Mouse (Mus musculus): ENCODE results near the gene Aprt.

DNA sequence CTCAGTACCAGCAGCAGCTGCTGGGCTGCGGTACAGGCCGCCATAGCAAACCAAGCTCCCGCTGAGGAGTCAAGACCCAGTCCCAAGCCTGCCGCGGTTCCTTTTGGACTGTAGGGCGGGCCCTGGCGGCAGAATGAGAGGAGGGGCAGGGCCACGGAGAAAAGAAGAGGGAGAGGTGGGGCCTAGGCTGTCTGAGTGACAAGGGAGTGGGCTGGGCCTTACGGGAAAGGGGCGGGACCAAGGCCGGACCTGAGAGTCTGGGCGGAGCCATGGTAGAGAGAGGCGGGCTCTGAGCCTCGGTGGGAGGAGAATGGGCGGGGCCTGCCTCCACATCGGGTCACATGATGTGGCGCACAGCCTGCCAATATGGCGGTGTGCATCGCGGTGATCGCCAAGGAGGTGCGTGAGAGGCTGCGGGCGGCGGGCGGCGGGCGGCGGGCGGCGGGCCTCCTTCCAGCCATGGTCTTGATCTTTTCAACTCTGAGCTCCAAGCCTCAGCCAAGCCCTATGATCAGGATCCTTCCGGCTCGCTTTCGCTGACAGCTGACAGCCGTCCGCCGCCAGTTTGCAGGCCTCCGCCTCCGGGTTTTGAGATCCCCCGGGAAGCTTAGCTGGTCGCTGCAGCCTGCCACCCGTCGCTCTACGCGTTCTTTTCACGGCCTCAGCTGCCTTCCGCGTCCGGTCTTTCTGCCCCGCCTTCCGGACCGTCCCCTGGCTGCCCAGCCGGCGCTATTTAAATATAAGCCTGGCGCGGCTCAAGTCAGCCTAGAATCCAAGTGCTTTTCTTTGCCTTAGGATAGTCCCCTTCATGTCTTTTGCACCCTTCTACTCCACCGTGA is 34.8 kb upstream of the Aprt start, which contains the start of the genes Galns and Trappc2l:
- TF ChIP-seq REST (IDR thresholded peaks at IDR 0.05; ENCODE audit: insufficient read depth, insufficient read length) (peak; percentile 20), POLR2A (IDR thresholded peaks at IDR 0.05; ENCODE audit: insufficient read length, low read depth) (peak; percentile 70), TCF12 (IDR thresholded peaks at IDR 0.05; ENCODE audit: insufficient read depth, poor library complexity, severe bottlenecking) (no peak), SRF (IDR thresholded peaks at IDR 0.05; ENCODE audit: control insufficient read depth, insufficient read length, low read depth) (peak; percentile 47), MAX (IDR thresholded peaks at IDR 0.05; ENCODE audit: low read depth) (no peak), MYOG (IDR thresholded peaks at IDR 0.05; ENCODE audit: control insufficient read depth in 1 of 3, insufficient read depth in 1 of 3, insufficient read length in 2 of 3, low read depth in 2 of 3) (peak in 1 of 3 experiments; percentile 20), USF1 (IDR thresholded peaks at IDR 0.05; ENCODE audit: low read depth) (peak; percentile 81), POLR2AphosphoS2 (IDR thresholded peaks at IDR 0.05; ENCODE audit: insufficient read length, low read depth) (peak; percentile 61), TCF3 (IDR thresholded peaks at IDR 0.05; ENCODE audit: insufficient read length, low read depth) (no peak), E2F4 (IDR thresholded peaks at IDR 0.05; ENCODE audit: insufficient read depth) (peak; percentile 44)

All from myocyte (in vitro differentiated cells).